Mouse (Mus musculus) lung, embryonic 14.5 days (tissue): ENCODE data around the gene Map4k3. TPM values are rescaled to one million over a fixed set of nuclear protein-coding genes. Genes with fewer than 3 reads are reported as not detected.
A peak's percentile ranks its signal among the peaks of the same experiment; 100 is the strongest.

Experiments used
- ATAC-seq: fragments of 200-750 bp; cut with Nextera tagmentation; 2 replicates; pipeline ENCODE4 v1.8.0; 2017; ENCODE audit warnings: mild to moderate bottlenecking, moderate TSS enrichment, moderate library complexity; ENCODE audit not compliant: insufficient read depth
- DNase-seq: peaks from one replicate; pipeline ENCODE4 v3.0.0-alpha.2; 2015
- H3K27ac ChIP-seq: fragments of 300-500 bp; sonication (generic); 2 replicates; pipeline ENCODE4 v1.5.1; 2014; ENCODE audit warnings: low read depth, mild to moderate bottlenecking, moderate library complexity
- H3K27me3 ChIP-seq: fragments of 300-500 bp; sonication (generic); 2 replicates; pipeline ENCODE4 v1.6.1; 2014; ENCODE audit warnings: low read length, control low read depth; ENCODE audit not compliant: insufficient read depth
- H3K36me3 ChIP-seq: fragments of 300-500 bp; sonication (generic); 2 replicates; pipeline ENCODE4 v1.6.1; 2014; ENCODE audit warnings: control low read depth; ENCODE audit not compliant: insufficient read depth
- H3K4me1 ChIP-seq: fragments of 300-500 bp; sonication (generic); 2 replicates; pipeline ENCODE4 v1.6.1; 2014; ENCODE audit warnings: antibody characterized with exemption, control low read depth; ENCODE audit not compliant: insufficient read depth
- H3K4me2 ChIP-seq: fragments of 300-500 bp; sonication (generic); 2 replicates; pipeline ENCODE4 v1.6.1; 2014; ENCODE audit warnings: mild to moderate bottlenecking
- H3K4me3 ChIP-seq: fragments of 300-500 bp; sonication (generic); 2 replicates; pipeline ENCODE4 v1.5.1; 2014; ENCODE audit warnings: low read depth, low read length
- H3K9ac ChIP-seq: fragments of 300-500 bp; sonication (generic); 2 replicates; pipeline ENCODE4 v1.6.1; 2014
- H3K9me3 ChIP-seq: fragments of 300-500 bp; sonication (generic); 2 replicates; pipeline ENCODE4 v1.6.1; 2016; ENCODE audit warnings: low read depth, low read length, control low read depth
- CTCF ChIP-seq: IDR thresholded peaks from 2 replicates; pipeline ENCODE4 v1.5.1; 2016; ENCODE audit warnings: antibody characterized with exemption, low read depth
- WGBS: fragments of 180-500 bp; shearing (Covaris S2); extraction: QIAGEN DNeasy Blood & Tissue Kit; methylation state at CpG from one replicate; pipeline ENCODE4 v1.1.7; 2014; 5-methylcytosine and 5-hydroxymethylcytosine counted together
- polyA plus RNA-seq: library from polyadenylated mRNA; unstranded; fragments of >200 nt; fragmentation: Nextera tagmentation; extraction: Ambion mirVana; gene quantifications from 2 replicates; pipeline ENCODE4 v1.2.1, GENCODE M21; 2014

The Map4k3 gene
- polyA plus RNA-seq, 1 experiment from 2014 or later: 64.7 TPM

GRCm38 (mm10) chr17:80652740-80653139 lies 75.5 kb downstream of the Map4k3 start:
- no peak for TF ChIP-seq CTCF
- Histone ChIP-seq H3K9ac (no peak overlapping the region), H3K9me3 (no peaks in the 10 kb centered on the region), H3K4me1 (no peaks in the 10 kb centered on the region), H3K4me3 (no peak overlapping the region), H3K36me3 (peaks cover 57% of the 10 kb centered on the region), H3K4me2 (no peak overlapping the region), H3K27ac (no peak overlapping the region), H3K27me3 (no peaks in the 10 kb centered on the region)
- DNase-seq: no peak
- 66% methylated on average over 6 of the region's 6 CpGs for WGBS
- ATAC-seq: no peak

- H3K9ac ChIP-seq: no peak overlapping the region
- H3K27ac ChIP-seq: no peak overlapping the region
- DNase-seq (no peak), ATAC-seq (no peak)
- TF ChIP-seq CTCF: no peak
- no peak overlapping the region for H3K4me2 ChIP-seq
- H3K4me1 ChIP-seq: peaks cover 3% of the 10 kb centered on the region; the same call in 1 of the 2 replicates
- no peaks in the 10 kb centered on the region for H3K9me3 ChIP-seq
- H3K36me3 ChIP-seq: peaks cover 70% of the 10 kb centered on the region
- H3K4me3 ChIP-seq: no peak overlapping the region
- no peaks in the 10 kb centered on the region for H3K27me3 ChIP-seq
- 70% methylated on average over 5 of the region's 5 CpGs for WGBS
Observed at GRCm38 (mm10) chr17:80646843-80647242, 81.4 kb downstream of the Map4k3 start.

- ATAC-seq (peak; percentile 86; the same call in 1 of the 2 replicates), DNase-seq (peak; percentile 79)
- peaks cover 70% of the 10 kb centered on the region for H3K36me3 ChIP-seq
- no peak overlapping the region; the same call in 1 of the 2 replicates for H3K9ac ChIP-seq
- H3K4me2 ChIP-seq: no peak overlapping the region
- no peaks in the 10 kb centered on the region for H3K9me3 ChIP-seq
- 26% methylated on average over 6 of the region's 6 CpGs for whole genome bisulfite sequencing
- no peak for TF ChIP-seq CTCF
- no peak overlapping the region for H3K4me3 ChIP-seq
- H3K27ac ChIP-seq: no peak overlapping the region
- no peaks in the 10 kb centered on the region for H3K27me3 ChIP-seq
- H3K4me1 ChIP-seq: peaks cover 3% of the 10 kb centered on the region; the same call in 1 of the 2 replicates
Observed at GRCm38 (mm10) chr17:80646131-80646530, 82.2 kb downstream of the Map4k3 start.

- H3K9me3 ChIP-seq: no peaks in the 10 kb centered on the region
- H3K4me3 ChIP-seq: no peak overlapping the region
- WGBS: 86% methylated on average over 8 of the region's 8 CpGs
- H3K9ac ChIP-seq: no peak overlapping the region
- peak overlapping the region; percentile 35; the same call in 1 of the 2 replicates for H3K4me2 ChIP-seq
- peaks cover 75% of the 10 kb centered on the region for H3K36me3 ChIP-seq
- peak; percentile 62; the same call in 1 of the 2 replicates for ATAC-seq
- H3K27me3 ChIP-seq: no peaks in the 10 kb centered on the region
- no peak for DNase-seq
- no peak for TF ChIP-seq CTCF
- H3K4me1 ChIP-seq: peaks cover 3% of the 10 kb centered on the region; the same call in 1 of the 2 replicates
- peak overlapping the region; percentile 63 for H3K27ac ChIP-seq
Observed at GRCm38 (mm10) chr17:80645694-80646034, 82.6 kb downstream of the Map4k3 start.

GRCm38 (mm10) chr17:80644983-80645693 lies 83.1 kb downstream of the Map4k3 start:
- H3K36me3 ChIP-seq: peaks cover 75% of the 10 kb centered on the region
- peak overlapping the region; percentile 63 for H3K27ac ChIP-seq

GRCm38 (mm10) chr17:80644567-80644966 lies 83.7 kb downstream of the Map4k3 start:
- Histone ChIP-seq H3K27me3 (no peaks in the 10 kb centered on the region), H3K9ac (no peak overlapping the region), H3K4me3 (no peak overlapping the region), H3K4me2 (no peak overlapping the region), H3K9me3 (no peaks in the 10 kb centered on the region), H3K36me3 (peaks cover 71% of the 10 kb centered on the region), H3K4me1 (peaks cover 3% of the 10 kb centered on the region; the same call in 1 of the 2 replicates), H3K27ac (peak overlapping the region; percentile 61; the same call in 1 of the 2 replicates)
- TF ChIP-seq CTCF: no peak
- DNase-seq (no peak), ATAC-seq (no peak)
- WGBS: 58% methylated on average over 13 of the region's 13 CpGs

More at GRCm38 (mm10) chr17:80644983-80645693, 83.1 kb downstream of the Map4k3 start:
- Histone ChIP-seq H3K4me1 (peaks cover 3% of the 10 kb centered on the region; the same call in 1 of the 2 replicates), H3K4me3 (no peak overlapping the region), H3K27me3 (no peaks in the 10 kb centered on the region), H3K9ac (no peak overlapping the region), H3K9me3 (no peaks in the 10 kb centered on the region), H3K4me2 (peak overlapping the region; percentile 35; the same call in 1 of the 2 replicates)
- WGBS: 46% methylated on average over 14 of the region's 14 CpGs
- TF ChIP-seq CTCF: no peak
- ATAC-seq (peak; percentile 56; the same call in 1 of the 2 replicates), DNase-seq (peak; percentile 82)

GRCm38 (mm10) chr17:80638121-80638520 lies 90.2 kb downstream of the Map4k3 start:
- Histone ChIP-seq H3K4me1 (no peaks in the 10 kb centered on the region), H3K9me3 (no peaks in the 10 kb centered on the region), H3K36me3 (peaks cover 49% of the 10 kb centered on the region), H3K27ac (peak overlapping the region; percentile 4; the same call in 1 of the 2 replicates), H3K9ac (no peak overlapping the region), H3K27me3 (no peaks in the 10 kb centered on the region), H3K4me3 (no peak overlapping the region), H3K4me2 (no peak overlapping the region)
- TF ChIP-seq CTCF: no peak
- peak; percentile 19 for DNase-seq
- WGBS: 57% methylated on average over 8 of the region's 8 CpGs
- no peak for ATAC-seq
